Mouse (Mus musculus): Measurements from ENCODE around the gene AW011738. TPM values are rescaled to one million over a fixed set of nuclear protein-coding genes. Genes with fewer than 3 reads are reported as not detected.
A peak's percentile ranks its signal among the peaks of the same experiment; 100 is the strongest.

The AW011738 gene
- polyA plus RNA-seq, 1 experiment, result 0.29 TPM

GRCm38 (mm10) chr4:156224276-156224675 is 21.2 kb downstream of the AW011738 start:
- H3K79me2 ChIP-seq (ENCODE audit: control insufficient read depth, insufficient read depth), result no peaks in the 10 kb centered on the region
- no peak for TF ChIP-seq MYOD1 (IDR thresholded peaks at IDR 0.05; ENCODE audit: control insufficient read depth, insufficient read length, low read depth)
- no peak for TF ChIP-seq CEBPB (IDR thresholded peaks at IDR 0.05; ENCODE audit: low read depth)
- no peak for TF ChIP-seq CTCF (IDR thresholded peaks at IDR 0.05; ENCODE audit: control insufficient read depth, insufficient read depth, insufficient read length)
- TF ChIP-seq MYOG (IDR thresholded peaks at IDR 0.05; ENCODE audit: control insufficient read depth, extremely low read depth, insufficient read length), result no peak
- no peak for TF ChIP-seq FOSL1 (IDR thresholded peaks at IDR 0.05; ENCODE audit: insufficient read depth, low read length, poor library complexity, severe bottlenecking)
- TF ChIP-seq MAX (IDR thresholded peaks at IDR 0.05), result no peak
- TF ChIP-seq USF1 (IDR thresholded peaks at IDR 0.05; ENCODE audit: low read depth), result no peak
- no peak overlapping the region for H3ac ChIP-seq (ENCODE audit: control insufficient read depth, insufficient read length, low read depth)
- no peaks in the 10 kb centered on the region for H3K36me3 ChIP-seq (ENCODE audit: control insufficient read depth, insufficient read depth)
- H3K4me3 ChIP-seq (ENCODE audit: insufficient read depth, poor library complexity, severe bottlenecking), result no peak overlapping the region
- H3K79me3 ChIP-seq (ENCODE audit: low read depth), result no peaks in the 10 kb centered on the region
- H3K27me3 ChIP-seq (ENCODE audit: control insufficient read depth, insufficient read depth, insufficient read length), result no peaks in the 10 kb centered on the region

GRCm38 (mm10) chr4:156227752-156228392 is 24.8 kb downstream of the AW011738 start:
- Histone ChIP-seq H3K27me3 (ENCODE audit: control insufficient read depth, insufficient read depth, insufficient read length) (no peaks in the 10 kb centered on the region), H3K4me3 (ENCODE audit: insufficient read depth, poor library complexity, severe bottlenecking) (no peak overlapping the region), H3ac (ENCODE audit: control insufficient read depth, insufficient read length, low read depth) (no peak overlapping the region), H3K36me3 (ENCODE audit: control insufficient read depth, insufficient read depth) (peaks cover 10% of the 10 kb centered on the region), H3K79me2 (ENCODE audit: control insufficient read depth, insufficient read depth) (no peaks in the 10 kb centered on the region), H3K79me3 (ENCODE audit: low read depth) (no peaks in the 10 kb centered on the region)
- no peak for TF ChIP-seq USF1 (IDR thresholded peaks at IDR 0.05; ENCODE audit: low read depth)
- TF ChIP-seq CEBPB (IDR thresholded peaks at IDR 0.05; ENCODE audit: low read depth), result no peak
- TF ChIP-seq CTCF (IDR thresholded peaks at IDR 0.05; ENCODE audit: control insufficient read depth, insufficient read depth, insufficient read length), result no peak
- no peak for TF ChIP-seq MAX (IDR thresholded peaks at IDR 0.05)
- no peak for TF ChIP-seq MYOD1 (IDR thresholded peaks at IDR 0.05; ENCODE audit: control insufficient read depth, insufficient read length, low read depth)
- TF ChIP-seq MYOG (IDR thresholded peaks at IDR 0.05; ENCODE audit: control insufficient read depth, extremely low read depth, insufficient read length), result no peak
- TF ChIP-seq FOSL1 (IDR thresholded peaks at IDR 0.05; ENCODE audit: insufficient read depth, low read length, poor library complexity, severe bottlenecking), result no peak

DNA sequence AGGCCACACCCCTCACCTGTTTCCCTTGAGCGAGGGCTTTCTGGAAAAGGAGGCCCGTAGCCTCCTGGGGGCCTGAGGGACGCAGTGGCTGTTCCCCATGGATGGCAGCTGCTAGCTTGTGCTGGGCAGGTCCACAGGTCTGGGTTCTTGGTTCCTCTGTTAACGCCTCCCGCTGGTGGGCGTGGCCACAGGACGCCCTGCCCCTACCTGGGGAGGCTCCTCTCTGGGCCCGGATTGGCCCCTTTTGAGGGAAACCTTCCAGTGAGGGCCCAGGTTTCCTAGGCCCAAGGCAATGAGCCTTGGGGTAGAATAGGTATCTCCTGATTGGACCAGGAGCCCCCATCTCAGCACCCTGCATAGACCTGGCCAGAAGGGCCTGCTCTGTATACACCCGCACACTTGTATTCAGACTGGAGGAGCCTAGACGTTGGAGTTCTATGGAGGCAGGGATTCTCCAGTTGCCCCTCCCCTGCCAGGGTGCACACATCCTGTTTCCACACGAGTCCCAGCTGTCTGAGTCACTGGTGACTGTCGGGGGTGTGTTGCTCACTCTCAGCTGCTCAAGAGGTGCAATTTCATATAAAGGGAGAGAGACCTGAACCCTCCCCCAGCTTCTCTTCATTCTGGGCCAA is 25.4 kb downstream of the AW011738 start:
- H3K4me3 ChIP-seq (ENCODE audit: insufficient read depth, poor library complexity, severe bottlenecking), result no peak overlapping the region
- peaks cover 10% of the 10 kb centered on the region for H3K36me3 ChIP-seq (ENCODE audit: control insufficient read depth, insufficient read depth)

GRCm38 (mm10) chr4:156234021-156234501 is 31.0 kb downstream of the AW011738 start:
- peaks cover 32% of the 10 kb centered on the region for H3K36me3 ChIP-seq (ENCODE audit: control insufficient read depth, insufficient read depth)
- peaks cover 22% of the 10 kb centered on the region for H3K79me3 ChIP-seq (ENCODE audit: low read depth)
- H3K27me3 ChIP-seq (ENCODE audit: control insufficient read depth, insufficient read depth, insufficient read length), result no peaks in the 10 kb centered on the region
- TF ChIP-seq USF1 (IDR thresholded peaks at IDR 0.05; ENCODE audit: low read depth) (peak; percentile 45), MAX (IDR thresholded peaks at IDR 0.05) (no peak), MYOD1 (IDR thresholded peaks at IDR 0.05; ENCODE audit: control insufficient read depth, insufficient read length, low read depth) (no peak)
- peak overlapping the region; percentile 44 for H3K4me3 ChIP-seq (ENCODE audit: insufficient read depth, poor library complexity, severe bottlenecking)
- peak overlapping the region; percentile 58 for H3ac ChIP-seq (ENCODE audit: control insufficient read depth, insufficient read length, low read depth)
- H3K79me2 ChIP-seq (ENCODE audit: control insufficient read depth, insufficient read depth), result peaks cover 41% of the 10 kb centered on the region

More for the DNA sequence above, 25.4 kb downstream of the AW011738 start:
- Histone ChIP-seq H3K79me2 (ENCODE audit: control insufficient read depth, insufficient read depth) (peaks cover under 1% of the 10 kb centered on the region), H3ac (ENCODE audit: control insufficient read depth, insufficient read length, low read depth) (no peak overlapping the region), H3K27me3 (ENCODE audit: control insufficient read depth, insufficient read depth, insufficient read length) (no peaks in the 10 kb centered on the region), H3K79me3 (ENCODE audit: low read depth) (no peaks in the 10 kb centered on the region)
- TF ChIP-seq MYOD1 (IDR thresholded peaks at IDR 0.05; ENCODE audit: control insufficient read depth, insufficient read length, low read depth) (peak; percentile 39), MYOG (IDR thresholded peaks at IDR 0.05; ENCODE audit: control insufficient read depth, extremely low read depth, insufficient read length) (no peak)

GRCm38 (mm10) chr4:156234701-156235213 is 31.7 kb downstream of the AW011738 start, which contains the start of gene Plekhn1:
Plekhn1 (minus strand) TSS chr4:156234857.
- Histone ChIP-seq H3K79me3 (ENCODE audit: low read depth) (peaks cover 25% of the 10 kb centered on the region), H3ac (ENCODE audit: control insufficient read depth, insufficient read length, low read depth) (peak within 1 kb of the TSS; percentile 88), H3K4me3 (ENCODE audit: insufficient read depth, poor library complexity, severe bottlenecking) (peak within 1 kb of the TSS; percentile 87), H3K79me2 (ENCODE audit: control insufficient read depth, insufficient read depth) (peaks cover 48% of the 10 kb centered on the region), H3K36me3 (ENCODE audit: control insufficient read depth, insufficient read depth) (peaks cover 39% of the 10 kb centered on the region), H3K27me3 (ENCODE audit: control insufficient read depth, insufficient read depth, insufficient read length) (no peaks in the 10 kb centered on the region)
- no peak for TF ChIP-seq MYOD1 (IDR thresholded peaks at IDR 0.05; ENCODE audit: control insufficient read depth, insufficient read length, low read depth)
- no peak for TF ChIP-seq MYOG (IDR thresholded peaks at IDR 0.05; ENCODE audit: control insufficient read depth, extremely low read depth, insufficient read length)

- peaks cover 45% of the 10 kb centered on the region for H3K36me3 ChIP-seq (ENCODE audit: control insufficient read depth, insufficient read depth)
- H3K79me3 ChIP-seq (ENCODE audit: low read depth), result peaks cover 28% of the 10 kb centered on the region
- H3K4me3 ChIP-seq (ENCODE audit: insufficient read depth, poor library complexity, severe bottlenecking), result peak overlapping the region; percentile 87
- peak overlapping the region; percentile 60 for H3ac ChIP-seq (ENCODE audit: control insufficient read depth, insufficient read length, low read depth)
- peaks cover 54% of the 10 kb centered on the region for H3K79me2 ChIP-seq (ENCODE audit: control insufficient read depth, insufficient read depth)
- H3K27me3 ChIP-seq (ENCODE audit: control insufficient read depth, insufficient read depth, insufficient read length), result no peaks in the 10 kb centered on the region
- TF ChIP-seq CTCF (IDR thresholded peaks at IDR 0.05; ENCODE audit: control insufficient read depth, insufficient read depth, insufficient read length), result no peak
- TF ChIP-seq MAX (IDR thresholded peaks at IDR 0.05), result no peak
- no peak for TF ChIP-seq MYOG (IDR thresholded peaks at IDR 0.05; ENCODE audit: control insufficient read depth, extremely low read depth, insufficient read length)
- no peak for TF ChIP-seq MYOD1 (IDR thresholded peaks at IDR 0.05; ENCODE audit: control insufficient read depth, insufficient read length, low read depth)
- TF ChIP-seq CEBPB (IDR thresholded peaks at IDR 0.05; ENCODE audit: low read depth), result no peak
- no peak for TF ChIP-seq USF1 (IDR thresholded peaks at IDR 0.05; ENCODE audit: low read depth)
- no peak for TF ChIP-seq FOSL1 (IDR thresholded peaks at IDR 0.05; ENCODE audit: insufficient read depth, low read length, poor library complexity, severe bottlenecking)
Measured at GRCm38 (mm10) chr4:156235360-156235770, 32.3 kb downstream of the AW011738 start.

All from C2C12 (cell line).